Mouse (Mus musculus) kidney, adult 2 months (tissue): Measurements from ENCODE around the gene Smco2.

Experiments used
- CTCF ChIP-seq: fragments of 200-500 bp; conservative IDR thresholded peaks from 2 replicates; pipeline ENCODE4 v1.5.1; 2011; ENCODE audit warnings: low read depth, mild to moderate bottlenecking, control low read depth, low read length, moderate library complexity, mixed read lengths; ENCODE audit not compliant: insufficient read depth, insufficient read length
- POLR2A ChIP-seq: fragments of 200-500 bp; IDR thresholded peaks from one replicate; pipeline ENCODE4 v1.6.1; 2011; ENCODE audit warnings: low read depth, low read length, control low read depth

GRCm38 (mm10) chr6:146837316-146837715 lies 12.6 kb upstream of the Smco2 start:
- TF ChIP-seq CTCF, result no peak
- TF ChIP-seq POLR2A, result no peak
